Mouse (Mus musculus): ENCODE results near the gene Bgn. TPM values are rescaled to one million over a fixed set of nuclear protein-coding genes. Genes with fewer than 3 reads are reported as not detected.

The Bgn gene
- polyA plus RNA-seq (2014; fragmentation: Nextera tagmentation; extraction: Ambion mirVana): 28.6 and 32.2 TPM in 2 replicates

GRCm38 (mm10) chrX:73483484-73483810 is at the start of gene Bgn:
Bgn (plus strand) TSS chrX:73483602.
- Histone ChIP-seq H3K9me3 (ENCODE audit: control insufficient read depth, low read length) (no peaks in the 10 kb centered on the region), H3K27me3 (ENCODE audit: control insufficient read depth, insufficient read depth, low read length) (no peaks in the 10 kb centered on the region; the same call in 1 of the 2 replicates), H3K9ac (ENCODE audit: low read length) (no peak within 1 kb of the TSS), H3K36me3 (ENCODE audit: control insufficient read depth, insufficient read depth, low read length) (no peaks in the 10 kb centered on the region), H3K27ac (ENCODE audit: low read depth, low read length) (no peak within 1 kb of the TSS), H3K4me3 (ENCODE audit: low read depth, low read length) (no peak within 1 kb of the TSS), H3K4me1 (replicated peaks; ENCODE audit: control insufficient read depth, insufficient read depth, low read length) (no peaks in the 10 kb centered on the region), H3K4me2 (ENCODE audit: low read depth, low read length, severe bottlenecking) (no peak within 1 kb of the TSS)
- ATAC-seq (replicated peaks; ENCODE audit: low FRiP score) (no peak), DNase-seq (ENCODE audit: low spot score) (no peak)
- WGBS: 32% methylated on average over 7 of the region's 14 CpGs

DNA sequence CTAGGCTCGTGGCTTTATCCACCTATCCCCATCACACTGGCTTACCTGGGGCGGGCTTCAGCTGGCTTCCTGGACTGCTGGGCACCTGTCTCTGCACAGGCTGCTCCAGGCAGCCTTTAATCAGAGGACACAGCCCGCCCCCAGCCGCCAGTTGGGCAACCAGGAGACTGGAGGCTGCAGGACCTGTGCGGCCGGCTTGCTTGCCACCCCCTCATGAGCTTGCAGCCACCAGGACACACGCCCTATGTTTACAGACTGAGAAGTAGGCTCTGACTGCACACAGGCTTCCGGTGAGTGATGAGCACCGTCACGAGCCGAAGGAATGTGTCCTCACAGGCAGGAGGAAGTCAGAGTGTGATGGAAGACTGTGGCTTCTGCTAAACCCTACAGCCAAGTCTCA is 48.1 kb upstream of the Bgn start, which contains the start of gene Trex2:
TSS of gene Trex2 (minus strand) at position 93 of the 400 bp plus-strand sequence.
- no peaks in the 10 kb centered on the region for H3K9me3 ChIP-seq (ENCODE audit: control insufficient read depth, low read length)
- no peak for ATAC-seq (replicated peaks; ENCODE audit: low FRiP score)
- no peak within 1 kb of the TSS for H3K27ac ChIP-seq (ENCODE audit: low read depth, low read length)
- no peak within 1 kb of the TSS for H3K4me3 ChIP-seq (ENCODE audit: low read depth, low read length)
- DNase-seq (ENCODE audit: low spot score): no peak
- H3K27me3 ChIP-seq (ENCODE audit: control insufficient read depth, insufficient read depth, low read length): no peaks in the 10 kb centered on the region
- no peak within 1 kb of the TSS for H3K4me2 ChIP-seq (ENCODE audit: low read depth, low read length, severe bottlenecking)
- no peak within 1 kb of the TSS for H3K9ac ChIP-seq (ENCODE audit: low read length)
- no peaks in the 10 kb centered on the region for H3K36me3 ChIP-seq (ENCODE audit: control insufficient read depth, insufficient read depth, low read length)
- H3K4me1 ChIP-seq (replicated peaks; ENCODE audit: control insufficient read depth, insufficient read depth, low read length): no peaks in the 10 kb centered on the region
- WGBS: 88% methylated on average over 11 of the region's 11 CpGs

- Histone ChIP-seq H3K4me1 (replicated peaks; ENCODE audit: control insufficient read depth, insufficient read depth, low read length) (no peaks in the 10 kb centered on the region), H3K9me3 (ENCODE audit: control insufficient read depth, low read length) (no peaks in the 10 kb centered on the region), H3K36me3 (ENCODE audit: control insufficient read depth, insufficient read depth, low read length) (no peaks in the 10 kb centered on the region), H3K27ac (ENCODE audit: low read depth, low read length) (no peak overlapping the region), H3K4me3 (ENCODE audit: low read depth, low read length) (no peak overlapping the region), H3K4me2 (ENCODE audit: low read depth, low read length, severe bottlenecking) (no peak overlapping the region), H3K9ac (ENCODE audit: low read length) (no peak overlapping the region), H3K27me3 (ENCODE audit: control insufficient read depth, insufficient read depth, low read length) (no peaks in the 10 kb centered on the region)
- WGBS: 72% methylated on average over 2 of the region's 2 CpGs
- no peak for DNase-seq (ENCODE audit: low spot score)
- no peak for ATAC-seq (replicated peaks; ENCODE audit: low FRiP score)
Measured at GRCm38 (mm10) chrX:73441428-73441827, 42.0 kb upstream of the Bgn start.

- no peaks in the 10 kb centered on the region for H3K27me3 ChIP-seq (ENCODE audit: control insufficient read depth, insufficient read depth, low read length)
- peak; percentile 63 for DNase-seq (ENCODE audit: low spot score)
- ATAC-seq (replicated peaks; ENCODE audit: low FRiP score): no peak
Measured at GRCm38 (mm10) chrX:73451949-73452348, 31.5 kb upstream of the Bgn start.

DNA sequence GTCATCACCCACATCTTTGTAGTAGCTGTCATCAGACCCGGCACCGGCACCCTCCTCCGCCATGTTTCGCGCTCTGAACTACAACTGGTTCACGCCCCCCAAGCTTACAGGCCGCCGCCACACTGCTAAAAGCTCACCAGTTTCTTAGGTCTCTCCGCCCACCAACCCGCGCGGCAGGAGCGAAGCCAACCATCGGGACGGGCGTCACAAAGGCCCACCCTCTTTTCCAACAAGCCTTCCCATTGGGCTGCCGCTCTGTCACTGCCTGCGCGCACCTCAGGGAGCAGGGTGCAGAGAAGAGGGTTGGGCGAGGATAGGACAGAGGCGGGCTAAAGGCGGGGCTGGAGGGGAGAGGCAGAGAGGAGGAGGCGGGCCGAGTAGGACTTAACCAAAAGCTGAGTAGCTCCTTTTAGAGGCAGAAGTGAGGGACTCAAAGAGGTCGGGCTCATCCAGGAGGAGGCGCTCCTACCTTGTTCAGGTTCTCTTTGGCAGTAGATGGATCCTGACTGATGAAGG is 24.5 kb upstream of the Bgn start, which contains the start of gene Haus7:
TSS of gene Haus7 (minus strand) at position 168 of the 516 bp plus-strand sequence.
- H3K27ac ChIP-seq (ENCODE audit: low read depth, low read length): no peak within 1 kb of the TSS
- H3K4me1 ChIP-seq (replicated peaks; ENCODE audit: control insufficient read depth, insufficient read depth, low read length): no peaks in the 10 kb centered on the region
- peak within 1 kb of the TSS; percentile 52 for H3K4me3 ChIP-seq (ENCODE audit: low read depth, low read length)
- ATAC-seq (replicated peaks; ENCODE audit: low FRiP score): peak; percentile 100
- H3K36me3 ChIP-seq (ENCODE audit: control insufficient read depth, insufficient read depth, low read length): no peaks in the 10 kb centered on the region
- H3K9me3 ChIP-seq (ENCODE audit: control insufficient read depth, low read length): no peaks in the 10 kb centered on the region
- WGBS: 25% methylated on average over 25 of the region's 26 CpGs
- peak within 1 kb of the TSS; percentile 55 for H3K9ac ChIP-seq (ENCODE audit: low read length)
- H3K27me3 ChIP-seq (ENCODE audit: control insufficient read depth, insufficient read depth, low read length): no peaks in the 10 kb centered on the region
- H3K4me2 ChIP-seq (ENCODE audit: low read depth, low read length, severe bottlenecking): peak within 1 kb of the TSS; percentile 52
- peak; percentile 92 for DNase-seq (ENCODE audit: low spot score)

More at GRCm38 (mm10) chrX:73451949-73452348, 31.5 kb upstream of the Bgn start:
- Histone ChIP-seq H3K9ac (ENCODE audit: low read length) (no peak overlapping the region), H3K4me3 (ENCODE audit: low read depth, low read length) (no peak overlapping the region), H3K9me3 (ENCODE audit: control insufficient read depth, low read length) (no peaks in the 10 kb centered on the region), H3K4me1 (replicated peaks; ENCODE audit: control insufficient read depth, insufficient read depth, low read length) (no peaks in the 10 kb centered on the region), H3K4me2 (ENCODE audit: low read depth, low read length, severe bottlenecking) (no peak overlapping the region), H3K36me3 (ENCODE audit: control insufficient read depth, insufficient read depth, low read length) (no peaks in the 10 kb centered on the region), H3K27ac (ENCODE audit: low read depth, low read length) (no peak overlapping the region)
- WGBS: 27% methylated on average over 2 of the region's 2 CpGs

- no peak overlapping the region for H3K9ac ChIP-seq (ENCODE audit: low read length)
- H3K4me1 ChIP-seq (replicated peaks; ENCODE audit: control insufficient read depth, insufficient read depth, low read length): no peaks in the 10 kb centered on the region
- no peaks in the 10 kb centered on the region for H3K36me3 ChIP-seq (ENCODE audit: control insufficient read depth, insufficient read depth, low read length)
- DNase-seq (ENCODE audit: low spot score): no peak
- H3K4me3 ChIP-seq (ENCODE audit: low read depth, low read length): no peak overlapping the region
- no peak overlapping the region for H3K4me2 ChIP-seq (ENCODE audit: low read depth, low read length, severe bottlenecking)
- ATAC-seq (replicated peaks; ENCODE audit: low FRiP score): no peak
- H3K27ac ChIP-seq (ENCODE audit: low read depth, low read length): no peak overlapping the region
- WGBS: 77% methylated on average over 4 of the region's 4 CpGs
- no peaks in the 10 kb centered on the region for H3K9me3 ChIP-seq (ENCODE audit: control insufficient read depth, low read length)
- H3K27me3 ChIP-seq (ENCODE audit: control insufficient read depth, insufficient read depth, low read length): no peaks in the 10 kb centered on the region
Measured at GRCm38 (mm10) chrX:73460792-73461191, 22.6 kb upstream of the Bgn start.

DNA sequence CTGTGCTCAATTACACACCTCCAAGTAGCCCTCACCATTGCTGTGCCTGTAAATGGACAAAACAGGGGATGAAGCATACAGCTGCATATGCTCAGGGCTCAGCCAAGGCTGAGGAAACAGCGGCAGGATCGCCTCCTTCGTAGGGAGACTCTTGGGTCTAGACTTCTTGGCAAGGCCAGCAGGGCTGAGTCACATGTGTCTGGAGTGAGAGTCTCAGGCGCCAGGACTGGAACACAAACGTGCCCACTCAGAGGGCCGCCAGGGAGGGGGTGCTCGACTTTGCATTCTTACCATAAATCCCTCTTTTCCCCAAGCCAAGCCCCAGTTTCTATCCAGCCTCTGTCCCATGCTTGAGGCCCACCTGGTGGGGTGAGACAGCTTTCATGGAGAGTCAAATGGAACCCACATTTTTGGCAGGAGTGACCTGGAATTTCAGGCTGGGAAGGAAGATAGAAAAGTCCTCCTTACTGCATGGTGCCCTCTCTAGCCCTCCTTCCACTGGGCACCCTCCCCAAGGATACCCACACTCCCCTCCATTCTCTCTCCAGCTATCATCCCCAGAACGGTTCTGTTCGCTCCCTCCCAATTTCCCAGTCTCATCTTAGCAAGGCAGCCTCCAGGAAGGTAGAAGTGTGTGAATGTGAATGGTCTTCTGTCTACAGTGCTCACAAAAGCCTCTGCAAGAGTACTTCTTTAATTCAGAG is 17.8 kb upstream of the Bgn start:
- ATAC-seq (replicated peaks; ENCODE audit: low FRiP score): no peak
- H3K4me2 ChIP-seq (ENCODE audit: low read depth, low read length, severe bottlenecking): no peak overlapping the region
- WGBS: 87% methylated on average over 9 of the region's 9 CpGs
- H3K27ac ChIP-seq (ENCODE audit: low read depth, low read length): no peak overlapping the region
- DNase-seq (ENCODE audit: low spot score): peak; percentile 6
- H3K4me3 ChIP-seq (ENCODE audit: low read depth, low read length): no peak overlapping the region
- H3K36me3 ChIP-seq (ENCODE audit: control insufficient read depth, insufficient read depth, low read length): no peaks in the 10 kb centered on the region
- H3K4me1 ChIP-seq (replicated peaks; ENCODE audit: control insufficient read depth, insufficient read depth, low read length): no peaks in the 10 kb centered on the region
- no peak overlapping the region for H3K9ac ChIP-seq (ENCODE audit: low read length)
- no peaks in the 10 kb centered on the region for H3K9me3 ChIP-seq (ENCODE audit: control insufficient read depth, low read length)
- H3K27me3 ChIP-seq (ENCODE audit: control insufficient read depth, insufficient read depth, low read length): no peaks in the 10 kb centered on the region

DNA sequence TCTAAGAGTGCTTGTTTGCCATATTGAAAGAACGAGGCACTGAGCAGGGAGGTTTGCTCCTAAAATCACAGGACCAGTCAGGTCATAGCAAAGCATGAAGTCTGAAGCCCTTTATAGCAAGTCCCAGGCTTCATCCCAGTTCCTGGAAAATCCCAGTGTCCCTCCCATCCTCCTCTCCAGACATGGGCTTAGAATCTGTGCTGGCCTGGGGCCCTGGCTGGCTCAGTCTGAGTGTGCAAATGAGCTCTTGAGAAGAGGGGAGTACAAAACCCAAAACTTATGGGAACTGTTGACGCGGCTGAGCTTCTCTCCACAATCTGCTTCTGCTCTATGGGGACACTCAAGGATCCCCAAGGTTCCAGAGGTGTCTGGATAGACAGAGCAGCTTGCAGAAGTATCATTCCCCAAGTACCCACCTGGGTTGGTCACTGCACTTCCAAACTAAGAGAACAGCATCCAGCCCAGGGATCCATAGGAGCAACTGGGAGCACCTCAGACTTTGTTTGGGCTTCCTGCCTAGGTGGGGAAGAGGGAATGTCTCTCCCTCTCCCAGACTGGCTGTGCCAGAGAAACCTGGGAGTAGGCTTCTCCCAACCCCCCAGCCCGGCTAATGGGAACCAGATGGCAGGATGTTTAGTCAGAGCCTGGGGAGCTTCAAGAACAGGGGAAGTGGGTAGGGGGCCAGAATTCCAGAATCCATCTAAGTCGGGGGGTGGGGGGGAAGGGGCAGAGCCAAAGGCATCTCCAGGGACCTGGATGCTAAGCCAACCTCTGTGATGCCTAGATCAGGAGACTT is 15.8 kb upstream of the Bgn start:
- no peaks in the 10 kb centered on the region for H3K36me3 ChIP-seq (ENCODE audit: control insufficient read depth, insufficient read depth, low read length)
- 77% methylated on average over 5 of the region's 5 CpGs for WGBS
- ATAC-seq (replicated peaks; ENCODE audit: low FRiP score): no peak
- no peak overlapping the region for H3K4me3 ChIP-seq (ENCODE audit: low read depth, low read length)
- H3K9ac ChIP-seq (ENCODE audit: low read length): no peak overlapping the region
- DNase-seq (ENCODE audit: low spot score): peak; percentile 53
- H3K27ac ChIP-seq (ENCODE audit: low read depth, low read length): no peak overlapping the region
- H3K4me1 ChIP-seq (replicated peaks; ENCODE audit: control insufficient read depth, insufficient read depth, low read length): no peaks in the 10 kb centered on the region
- H3K27me3 ChIP-seq (ENCODE audit: control insufficient read depth, insufficient read depth, low read length): no peaks in the 10 kb centered on the region
- H3K9me3 ChIP-seq (ENCODE audit: control insufficient read depth, low read length): no peaks in the 10 kb centered on the region
- no peak overlapping the region for H3K4me2 ChIP-seq (ENCODE audit: low read depth, low read length, severe bottlenecking)
